Mouse (Mus musculus): ENCODE results near the gene Sgcd. TPM values are rescaled to one million over a fixed set of nuclear protein-coding genes. Genes with fewer than 3 reads are reported as not detected.

Sgcd gene
- polyA plus RNA-seq, 1 experiment = 7.2 TPM

- H3K79me2 ChIP-seq (ENCODE audit: control insufficient read depth, insufficient read depth) = no peaks in the 10 kb centered on the region
- no peaks in the 10 kb centered on the region for H3K36me3 ChIP-seq (ENCODE audit: control insufficient read depth, insufficient read depth)
- no peak overlapping the region for H3ac ChIP-seq (ENCODE audit: control insufficient read depth, insufficient read length)
- no peak for TF ChIP-seq MAX (IDR thresholded peaks at IDR 0.05; ENCODE audit: low read depth)
- no peak for TF ChIP-seq REST (IDR thresholded peaks at IDR 0.05; ENCODE audit: insufficient read depth, insufficient read length)
- TF ChIP-seq TCF3 (IDR thresholded peaks at IDR 0.05; ENCODE audit: insufficient read length, low read depth) = no peak
- no peak for TF ChIP-seq MYOG (IDR thresholded peaks at IDR 0.05; ENCODE audit: control insufficient read depth in 1 of 3, insufficient read depth in 1 of 3, insufficient read length in 2 of 3, low read depth in 2 of 3)
- no peak for TF ChIP-seq MYOD1 (IDR thresholded peaks at IDR 0.05; ENCODE audit: control insufficient read depth in 1 of 3, insufficient read length in 2 of 3, low read depth in 2 of 3)
- TF ChIP-seq TCF12 (IDR thresholded peaks at IDR 0.05; ENCODE audit: insufficient read depth, poor library complexity, severe bottlenecking) = no peak
- TF ChIP-seq SRF (IDR thresholded peaks at IDR 0.05; ENCODE audit: control insufficient read depth, insufficient read length, low read depth) = no peak
- TF ChIP-seq POLR2A (IDR thresholded peaks at IDR 0.05; ENCODE audit: insufficient read length, low read depth) = no peak
- TF ChIP-seq POLR2AphosphoS2 (IDR thresholded peaks at IDR 0.05; ENCODE audit: insufficient read length, low read depth) = no peak
- no peak for TF ChIP-seq E2F4 (IDR thresholded peaks at IDR 0.05; ENCODE audit: insufficient read depth)
- no peak for TF ChIP-seq USF1 (IDR thresholded peaks at IDR 0.05; ENCODE audit: low read depth)
- TF ChIP-seq CEBPB (IDR thresholded peaks at IDR 0.05; ENCODE audit: insufficient read depth, poor library complexity, severe bottlenecking) = no peak
- no peak overlapping the region for H3K4me2 ChIP-seq (ENCODE audit: low read depth)
- no peaks in the 10 kb centered on the region for H3K27me3 ChIP-seq (ENCODE audit: control insufficient read depth, insufficient read depth, insufficient read length)
- H3K4me3 ChIP-seq = no peak overlapping the region
These were observed 895.4 kb downstream of the Sgcd start for GRCm38 (mm10) chr11:47093296-47093912.

GRCm38 (mm10) chr11:47082517-47082916 lies 906.3 kb downstream of the Sgcd start:
- no peak overlapping the region for H3K4me3 ChIP-seq
- H3K79me2 ChIP-seq (ENCODE audit: control insufficient read depth, insufficient read depth) = no peaks in the 10 kb centered on the region
- no peaks in the 10 kb centered on the region for H3K36me3 ChIP-seq (ENCODE audit: control insufficient read depth, insufficient read depth)
- no peaks in the 10 kb centered on the region for H3K27me3 ChIP-seq (ENCODE audit: control insufficient read depth, insufficient read depth, insufficient read length)
- H3ac ChIP-seq (ENCODE audit: control insufficient read depth, insufficient read length) = no peak overlapping the region
- no peak for TF ChIP-seq REST (IDR thresholded peaks at IDR 0.05; ENCODE audit: insufficient read depth, insufficient read length)
- TF ChIP-seq USF1 (IDR thresholded peaks at IDR 0.05; ENCODE audit: low read depth) = no peak
- no peak for TF ChIP-seq MYOG (IDR thresholded peaks at IDR 0.05; ENCODE audit: control insufficient read depth in 1 of 3, insufficient read depth in 1 of 3, insufficient read length in 2 of 3, low read depth in 2 of 3)
- TF ChIP-seq MAX (IDR thresholded peaks at IDR 0.05; ENCODE audit: low read depth) = no peak
- TF ChIP-seq E2F4 (IDR thresholded peaks at IDR 0.05; ENCODE audit: insufficient read depth) = no peak
- TF ChIP-seq POLR2AphosphoS2 (IDR thresholded peaks at IDR 0.05; ENCODE audit: insufficient read length, low read depth) = no peak
- TF ChIP-seq CEBPB (IDR thresholded peaks at IDR 0.05; ENCODE audit: insufficient read depth, poor library complexity, severe bottlenecking) = no peak
- TF ChIP-seq TCF12 (IDR thresholded peaks at IDR 0.05; ENCODE audit: insufficient read depth, poor library complexity, severe bottlenecking) = no peak
- no peak for TF ChIP-seq TCF3 (IDR thresholded peaks at IDR 0.05; ENCODE audit: insufficient read length, low read depth)
- TF ChIP-seq POLR2A (IDR thresholded peaks at IDR 0.05; ENCODE audit: insufficient read length, low read depth) = no peak
- no peak for TF ChIP-seq MYOD1 (IDR thresholded peaks at IDR 0.05; ENCODE audit: control insufficient read depth in 1 of 3, insufficient read length in 2 of 3, low read depth in 2 of 3)
- TF ChIP-seq SRF (IDR thresholded peaks at IDR 0.05; ENCODE audit: control insufficient read depth, insufficient read length, low read depth) = no peak
- H3K4me2 ChIP-seq (ENCODE audit: low read depth) = no peak overlapping the region

GRCm38 (mm10) chr11:47073538-47073937 lies 915.2 kb downstream of the Sgcd start:
- Histone ChIP-seq H3K4me3 (no peak overlapping the region), H3K27me3 (ENCODE audit: control insufficient read depth, insufficient read depth, insufficient read length) (no peaks in the 10 kb centered on the region), H3ac (ENCODE audit: control insufficient read depth, insufficient read length) (no peak overlapping the region), H3K79me2 (ENCODE audit: control insufficient read depth, insufficient read depth) (no peaks in the 10 kb centered on the region), H3K36me3 (ENCODE audit: control insufficient read depth, insufficient read depth) (peaks cover 3% of the 10 kb centered on the region), H3K4me2 (ENCODE audit: low read depth) (no peak overlapping the region)
- no peak for TF ChIP-seq SRF (IDR thresholded peaks at IDR 0.05; ENCODE audit: control insufficient read depth, insufficient read length, low read depth)
- no peak for TF ChIP-seq TCF3 (IDR thresholded peaks at IDR 0.05; ENCODE audit: insufficient read length, low read depth)
- no peak for TF ChIP-seq MAX (IDR thresholded peaks at IDR 0.05; ENCODE audit: low read depth)
- no peak for TF ChIP-seq USF1 (IDR thresholded peaks at IDR 0.05; ENCODE audit: low read depth)
- TF ChIP-seq CEBPB (IDR thresholded peaks at IDR 0.05; ENCODE audit: insufficient read depth, poor library complexity, severe bottlenecking) = no peak
- no peak for TF ChIP-seq MYOG (IDR thresholded peaks at IDR 0.05; ENCODE audit: control insufficient read depth in 1 of 3, insufficient read depth in 1 of 3, insufficient read length in 2 of 3, low read depth in 2 of 3)
- no peak for TF ChIP-seq MYOD1 (IDR thresholded peaks at IDR 0.05; ENCODE audit: control insufficient read depth in 1 of 3, insufficient read length in 2 of 3, low read depth in 2 of 3)
- TF ChIP-seq REST (IDR thresholded peaks at IDR 0.05; ENCODE audit: insufficient read depth, insufficient read length) = no peak
- TF ChIP-seq POLR2A (IDR thresholded peaks at IDR 0.05; ENCODE audit: insufficient read length, low read depth) = no peak
- TF ChIP-seq E2F4 (IDR thresholded peaks at IDR 0.05; ENCODE audit: insufficient read depth) = no peak
- no peak for TF ChIP-seq TCF12 (IDR thresholded peaks at IDR 0.05; ENCODE audit: insufficient read depth, poor library complexity, severe bottlenecking)
- TF ChIP-seq POLR2AphosphoS2 (IDR thresholded peaks at IDR 0.05; ENCODE audit: insufficient read length, low read depth) = no peak

GRCm38 (mm10) chr11:47071161-47071560 lies 917.6 kb downstream of the Sgcd start:
- Histone ChIP-seq H3K79me2 (ENCODE audit: control insufficient read depth, insufficient read depth) (no peaks in the 10 kb centered on the region), H3ac (ENCODE audit: control insufficient read depth, insufficient read length) (no peak overlapping the region), H3K27me3 (ENCODE audit: control insufficient read depth, insufficient read depth, insufficient read length) (no peaks in the 10 kb centered on the region), H3K4me2 (ENCODE audit: low read depth) (no peak overlapping the region), H3K36me3 (ENCODE audit: control insufficient read depth, insufficient read depth) (peaks cover 3% of the 10 kb centered on the region), H3K4me3 (no peak overlapping the region)
- TF ChIP-seq TCF12 (IDR thresholded peaks at IDR 0.05; ENCODE audit: insufficient read depth, poor library complexity, severe bottlenecking) (no peak), TCF3 (IDR thresholded peaks at IDR 0.05; ENCODE audit: insufficient read length, low read depth) (no peak), MAX (IDR thresholded peaks at IDR 0.05; ENCODE audit: low read depth) (no peak), MYOG (IDR thresholded peaks at IDR 0.05; ENCODE audit: control insufficient read depth in 1 of 3, insufficient read depth in 1 of 3, insufficient read length in 2 of 3, low read depth in 2 of 3) (no peak), SRF (IDR thresholded peaks at IDR 0.05; ENCODE audit: control insufficient read depth, insufficient read length, low read depth) (no peak), POLR2AphosphoS2 (IDR thresholded peaks at IDR 0.05; ENCODE audit: insufficient read length, low read depth) (no peak), REST (IDR thresholded peaks at IDR 0.05; ENCODE audit: insufficient read depth, insufficient read length) (no peak), E2F4 (IDR thresholded peaks at IDR 0.05; ENCODE audit: insufficient read depth) (no peak), CEBPB (IDR thresholded peaks at IDR 0.05; ENCODE audit: insufficient read depth, poor library complexity, severe bottlenecking) (no peak), USF1 (IDR thresholded peaks at IDR 0.05; ENCODE audit: low read depth) (no peak), POLR2A (IDR thresholded peaks at IDR 0.05; ENCODE audit: insufficient read length, low read depth) (no peak), MYOD1 (IDR thresholded peaks at IDR 0.05; ENCODE audit: control insufficient read depth in 1 of 3, insufficient read length in 2 of 3, low read depth in 2 of 3) (no peak)
